Mouse (Mus musculus) lung, adult 2 months (tissue): ENCODE data around the gene Hoxc12. TPM values are rescaled to one million over a fixed set of nuclear protein-coding genes. Genes with fewer than 3 reads are reported as not detected.

Experiments
- DNase-seq: peaks from one replicate; pipeline ENCODE4 v3.0.0; 2022
- H3K4me1 ChIP-seq: fragments of 200-500 bp; 2 replicates; pipeline ENCODE4 v1.6.1; 2011; ENCODE audit warnings: low read length; ENCODE audit not compliant: control insufficient read depth, insufficient read depth
- H3K4me3 ChIP-seq: fragments of 200-500 bp; replicated peaks from 2 replicates; pipeline ENCODE3; 2011; ENCODE audit warnings: low read depth, mild to moderate bottlenecking, control low read depth, low read length; ENCODE audit errors: extremely low read depth
- CTCF ChIP-seq: fragments of 200-500 bp; IDR thresholded peaks from 2 replicates; pipeline ENCODE4 v1.5.1; 2011; ENCODE audit warnings: mild to moderate bottlenecking, low read length, control low read depth; ENCODE audit not compliant: insufficient read depth
- POLR2A ChIP-seq: fragments of 200-500 bp; IDR thresholded peaks from 2 replicates; pipeline ENCODE4 v1.6.1; 2011; ENCODE audit warnings: low read depth, mild to moderate bottlenecking, control low read depth, low read length, borderline replicate concordance; ENCODE audit errors: extremely low read depth
- WGBS: fragments of 180-500 bp; shearing (Covaris S2); methylation state at CpG from one replicate; pipeline ENCODE4 v1.1.7; 2018; 5-methylcytosine and 5-hydroxymethylcytosine counted together
- polyA plus RNA-seq: library from polyadenylated mRNA; depleted of rRNA; stranded (reverse); fragments of >200 nt; gene quantifications from 2 replicates; pipeline ENCODE4 v1.2.3, GENCODE M21; 2012

Hoxc12 gene
- polyA plus RNA-seq, 1 experiment, result not detected

DNA sequence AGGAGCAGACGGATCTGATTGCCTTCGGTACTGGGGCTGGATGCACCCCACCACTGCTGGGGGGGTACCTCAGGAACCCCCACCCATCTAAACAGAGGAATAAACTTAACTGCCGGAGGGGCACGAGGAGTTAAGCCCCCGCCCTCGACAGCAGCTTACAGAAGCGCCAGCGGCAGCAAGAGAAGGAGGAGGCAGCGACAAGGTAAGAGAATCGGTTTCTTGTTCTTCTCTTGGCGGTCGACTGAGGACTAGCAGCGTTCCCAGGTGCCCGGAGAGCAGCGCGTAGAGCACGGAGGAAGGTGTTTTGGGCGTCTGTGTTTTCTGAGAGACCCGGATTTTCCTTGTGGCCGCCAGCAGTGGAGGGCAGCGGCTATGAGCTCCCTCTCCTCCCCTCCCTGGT is 35.7 kb downstream of the Hoxc12 start:
- no peak for DNase-seq
- Histone ChIP-seq H3K4me3 (no peak overlapping the region), H3K4me1 (peaks cover 4% of the 10 kb centered on the region; the same call in 1 of the 2 replicates)
- TF ChIP-seq CTCF, result no peak
- no peak for TF ChIP-seq POLR2A
- 2% methylated on average over 21 of the region's 21 CpGs for WGBS

DNA sequence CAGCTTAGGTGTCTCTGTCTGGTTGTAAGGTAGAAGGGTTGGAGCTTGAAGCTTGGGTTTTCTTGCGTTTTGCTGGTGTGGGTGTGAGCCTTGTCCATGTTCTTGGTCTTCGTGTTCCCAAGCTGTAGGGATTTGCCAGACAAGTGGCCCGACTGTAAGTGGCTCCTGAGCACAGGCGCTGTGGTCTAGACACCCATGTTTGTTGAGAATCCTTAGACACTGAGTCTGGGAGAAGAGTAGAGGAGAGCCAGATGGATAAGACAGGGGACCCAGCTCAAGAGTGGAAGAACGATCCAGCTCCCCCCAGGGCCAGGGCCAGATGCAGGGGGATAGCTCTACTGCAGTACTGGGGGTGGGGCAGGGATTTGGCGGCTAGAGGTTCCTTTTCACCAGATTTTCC is 36.2 kb downstream of the Hoxc12 start:
- 3% methylated on average over 6 of the region's 6 CpGs for WGBS
- no peak overlapping the region for H3K4me3 ChIP-seq
- TF ChIP-seq POLR2A (no peak), CTCF (no peak)
- no peak for DNase-seq
- peaks cover 7% of the 10 kb centered on the region; the same call in 1 of the 2 replicates for H3K4me1 ChIP-seq

DNA sequence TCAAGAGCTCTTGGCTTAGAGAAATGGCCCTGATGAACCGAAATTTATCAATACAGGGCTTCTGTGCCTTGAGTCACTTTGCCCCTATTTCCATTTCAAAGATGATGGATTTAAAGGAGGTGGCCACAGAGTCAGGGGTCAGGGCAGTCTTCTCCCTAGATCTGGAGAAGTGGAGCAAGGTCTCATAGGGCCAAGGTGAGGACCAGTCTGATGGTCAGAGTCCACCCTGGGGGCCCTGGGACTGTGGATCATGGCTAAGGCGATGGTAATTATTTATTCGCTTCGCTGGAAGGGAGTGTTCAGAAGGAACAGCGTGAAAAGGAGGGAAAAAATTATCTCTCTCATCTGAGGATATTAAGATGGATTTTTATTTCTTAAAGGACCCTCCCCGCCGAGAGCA is 38.5 kb downstream of the Hoxc12 start:
- WGBS, result 12% methylated on average over 7 of the region's 7 CpGs
- Histone ChIP-seq H3K4me3 (no peak overlapping the region), H3K4me1 (peaks cover 7% of the 10 kb centered on the region; the same call in 1 of the 2 replicates)
- no peak for TF ChIP-seq CTCF
- TF ChIP-seq POLR2A, result no peak
- DNase-seq, result no peak

DNA sequence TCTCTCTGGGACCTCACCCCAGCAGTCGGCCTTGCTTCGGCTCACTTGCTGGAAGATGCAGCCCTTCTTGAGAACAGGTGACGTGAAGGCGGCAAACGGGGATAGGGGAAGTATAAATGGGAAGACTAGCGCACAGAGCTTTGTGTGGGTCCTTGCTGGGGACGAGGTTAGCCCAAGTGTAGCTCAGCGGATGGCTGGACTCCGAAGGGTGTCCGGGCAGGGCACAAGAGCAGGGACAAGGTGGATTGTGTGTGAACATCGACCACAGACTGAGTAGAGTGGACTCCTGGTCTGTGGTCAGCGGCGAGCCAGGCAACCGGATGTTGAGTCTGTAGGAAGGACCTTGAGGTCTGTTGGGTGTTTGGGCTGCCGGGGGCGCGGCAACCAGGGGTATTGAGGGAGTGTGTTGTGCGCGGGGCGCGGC is 39.1 kb downstream of the Hoxc12 start:
- WGBS, result 5% methylated on average over 21 of the region's 21 CpGs
- peaks cover 7% of the 10 kb centered on the region; the same call in 1 of the 2 replicates for H3K4me1 ChIP-seq
- TF ChIP-seq CTCF, result no peak
- TF ChIP-seq POLR2A, result no peak
- peak; percentile 2 for DNase-seq
- H3K4me3 ChIP-seq, result no peak overlapping the region

DNA sequence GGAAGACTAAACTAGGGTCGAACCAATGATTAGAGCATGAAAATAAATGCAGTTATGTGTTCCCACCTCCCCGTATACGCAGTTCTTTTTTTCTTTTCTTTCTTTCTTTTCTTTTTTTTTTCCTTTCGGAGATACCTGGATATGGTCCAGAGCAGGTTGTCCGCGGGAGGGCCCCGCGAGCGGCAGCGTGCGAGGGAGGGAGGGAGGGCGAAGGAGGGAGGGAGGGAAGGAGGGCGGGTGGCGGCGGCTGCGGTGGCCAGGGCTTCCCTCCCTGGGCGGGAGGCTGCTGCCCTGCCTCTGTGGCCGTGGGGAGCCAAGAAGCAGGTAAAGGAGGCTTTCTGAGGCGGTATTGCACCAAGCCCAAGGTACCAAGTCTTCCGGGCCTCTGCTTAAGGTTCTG is 39.6 kb downstream of the Hoxc12 start, which contains the start of gene Hoxc9:
Gene Hoxc9 (plus strand): TSS at position 269 of the 400 bp plus-strand sequence.
- WGBS, result under 1% methylated on average over 17 of the region's 20 CpGs
- H3K4me3 ChIP-seq, result peak within 1 kb of the TSS; percentile 51
- peaks cover 7% of the 10 kb centered on the region; the same call in 1 of the 2 replicates for H3K4me1 ChIP-seq
- TF ChIP-seq CTCF (no peak), POLR2A (no peak)
- no peak for DNase-seq

DNA sequence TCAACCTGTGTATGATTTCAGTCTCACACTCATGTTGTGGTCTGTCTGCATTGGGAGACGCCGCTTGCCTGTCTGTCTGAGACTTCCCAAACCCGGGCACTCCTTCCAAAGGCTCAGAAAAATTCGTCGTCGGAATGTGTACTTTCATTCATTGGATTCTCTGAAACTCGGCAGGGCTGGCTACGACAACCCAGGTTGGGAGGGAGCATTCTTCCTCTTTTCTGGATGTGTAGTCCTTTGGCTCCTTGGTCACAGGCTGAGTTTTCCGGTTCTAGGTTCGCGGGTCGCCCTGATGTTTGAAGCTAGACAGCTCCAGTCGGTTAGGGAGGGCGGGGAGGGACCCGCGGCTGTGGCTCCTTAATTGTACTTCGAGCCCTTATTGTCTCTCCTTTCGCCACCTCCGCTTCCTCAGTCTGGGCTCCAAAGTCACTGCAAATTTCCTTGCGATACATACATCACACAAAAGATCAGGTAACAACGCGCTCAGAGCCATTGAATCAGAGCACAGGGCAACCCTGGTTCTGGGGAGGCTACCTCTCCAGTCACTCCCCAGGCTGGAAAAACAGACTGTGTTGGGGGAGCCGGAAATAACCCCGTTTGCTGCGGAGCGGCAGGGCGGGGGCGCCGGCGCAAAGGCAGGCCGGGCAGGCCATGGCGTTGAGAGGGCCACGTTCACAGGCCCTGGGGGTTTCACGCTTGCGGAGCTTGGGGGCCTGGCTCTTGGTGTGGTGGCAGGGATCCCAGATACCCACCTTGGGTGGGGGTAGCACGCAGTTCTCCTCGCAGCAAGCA is 40.3 kb downstream of the Hoxc12 start:
- DNase-seq, result no peak
- TF ChIP-seq CTCF, result no peak
- TF ChIP-seq POLR2A, result no peak
- 3% methylated on average over 37 of the region's 37 CpGs for WGBS
- peaks cover 7% of the 10 kb centered on the region; the same call in 1 of the 2 replicates for H3K4me1 ChIP-seq
- peak overlapping the region; percentile 51 for H3K4me3 ChIP-seq

DNA sequence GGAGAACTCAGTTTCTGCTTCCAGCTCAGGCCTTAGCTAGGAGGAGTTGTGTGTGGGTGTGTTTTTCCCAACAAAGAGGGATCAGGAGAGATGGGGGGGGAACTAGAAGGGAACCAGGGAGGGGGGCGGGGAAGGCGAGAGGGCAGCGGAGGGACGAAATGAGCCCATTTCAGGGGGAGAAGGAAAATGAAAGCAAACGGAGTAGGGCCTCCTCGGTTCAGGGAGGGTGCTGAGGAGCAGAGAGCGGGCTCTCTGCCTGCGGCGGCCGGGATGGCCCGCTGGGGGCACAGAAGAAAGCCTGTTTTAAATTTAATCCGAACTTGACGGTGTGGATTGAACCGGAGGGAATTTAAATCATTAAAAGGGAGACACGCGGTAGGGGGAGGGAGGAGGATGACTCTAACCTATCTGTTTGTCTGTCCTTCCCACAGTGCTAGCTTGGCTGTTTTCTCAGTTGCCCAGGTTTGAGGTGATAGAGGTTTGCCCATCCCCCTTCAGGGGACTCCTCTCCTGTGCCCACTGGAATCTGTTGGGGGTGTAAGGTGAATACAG is 40.9 kb downstream of the Hoxc12 start:
- Histone ChIP-seq H3K4me1 (peaks cover 7% of the 10 kb centered on the region; the same call in 1 of the 2 replicates), H3K4me3 (peak overlapping the region; percentile 51)
- TF ChIP-seq POLR2A (no peak), CTCF (no peak)
- 10% methylated on average over 15 of the region's 16 CpGs for WGBS
- no peak for DNase-seq

DNA sequence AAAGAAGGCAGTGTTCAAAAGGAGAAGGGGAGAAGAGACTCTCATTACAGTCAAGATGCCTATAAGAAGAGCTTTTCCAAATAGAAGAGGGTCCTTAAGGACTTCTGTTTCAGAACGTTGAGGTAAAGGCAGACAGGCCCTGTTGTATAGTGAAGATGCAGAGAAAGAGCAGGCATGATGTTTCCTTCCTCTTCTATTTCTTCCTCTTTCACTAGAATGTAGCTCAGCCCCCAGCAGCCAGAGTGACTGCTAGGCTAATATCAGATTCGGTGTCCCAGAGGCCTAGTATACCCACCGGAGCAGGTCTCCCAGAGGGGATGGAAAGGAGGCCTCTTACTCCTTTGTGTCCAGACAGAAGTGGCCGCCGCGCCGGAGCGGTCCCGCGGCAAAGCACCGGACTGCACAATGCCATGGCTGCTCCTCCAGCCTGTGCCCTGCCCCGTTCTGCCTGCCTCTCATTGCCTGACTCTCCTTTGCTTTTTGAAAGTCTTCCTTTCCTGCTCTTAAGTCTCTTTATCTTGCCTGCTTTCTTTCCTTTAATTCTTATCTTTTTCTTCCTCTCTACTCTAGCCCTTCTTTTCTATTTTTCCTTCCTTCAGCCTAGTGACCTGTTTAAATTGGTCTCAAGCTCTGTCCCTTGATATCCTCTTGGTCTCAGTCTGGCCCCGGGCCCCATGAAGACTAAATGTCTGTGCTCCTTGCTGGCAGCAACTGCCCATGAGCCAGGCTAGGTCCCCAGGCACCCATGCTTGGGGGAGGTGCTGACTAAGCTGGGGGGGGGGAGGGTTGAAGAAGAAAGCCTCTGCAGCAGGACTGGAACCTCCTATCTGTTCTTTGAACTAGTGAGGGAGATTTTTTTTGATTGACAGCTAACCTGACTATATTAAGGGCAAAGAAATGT is 42.3 kb downstream of the Hoxc12 start:
- DNase-seq, result no peak
- TF ChIP-seq POLR2A, result no peak
- TF ChIP-seq CTCF, result no peak
- 27% methylated on average over 13 of the region's 13 CpGs for WGBS
- no peak overlapping the region for H3K4me3 ChIP-seq
- peaks cover 7% of the 10 kb centered on the region; the same call in 1 of the 2 replicates for H3K4me1 ChIP-seq

DNA sequence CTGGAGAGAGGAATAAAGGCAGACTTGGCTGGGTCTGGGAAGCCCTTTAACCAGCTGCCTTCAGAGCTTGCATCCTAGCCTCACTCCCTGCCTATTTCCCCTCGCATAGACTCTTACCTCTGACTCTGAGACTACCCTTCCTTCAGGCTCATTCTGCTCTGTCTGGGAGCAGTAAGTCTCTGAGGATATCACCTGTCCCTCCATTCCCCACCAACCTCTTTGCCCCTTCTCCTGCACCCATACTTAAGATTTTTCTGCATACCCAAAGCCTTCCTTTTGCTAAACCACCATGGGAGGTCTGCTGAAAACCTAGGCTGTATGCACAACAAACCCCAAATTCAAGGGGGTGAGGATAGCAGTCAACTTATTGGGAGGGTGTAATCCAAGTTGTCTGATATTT is 43.4 kb downstream of the Hoxc12 start:
- H3K4me3 ChIP-seq, result no peak overlapping the region
- H3K4me1 ChIP-seq, result peaks cover 7% of the 10 kb centered on the region; the same call in 1 of the 2 replicates
- no peak for DNase-seq
- TF ChIP-seq CTCF (no peak), POLR2A (no peak)
- 11% methylated on average over 1 of the region's 1 CpGs for WGBS
